Mouse (Mus musculus): ENCODE results near the gene Scn3a. TPM values are rescaled to one million over a fixed set of nuclear protein-coding genes. Genes with fewer than 3 reads are reported as not detected.
A peak's percentile ranks its signal among the peaks of the same experiment; 100 is the strongest.

The Scn3a gene
- total and polyA plus RNA-seq, 3 experiments, result 0.13 to 0.33 (median 0.24) TPM

DNA sequence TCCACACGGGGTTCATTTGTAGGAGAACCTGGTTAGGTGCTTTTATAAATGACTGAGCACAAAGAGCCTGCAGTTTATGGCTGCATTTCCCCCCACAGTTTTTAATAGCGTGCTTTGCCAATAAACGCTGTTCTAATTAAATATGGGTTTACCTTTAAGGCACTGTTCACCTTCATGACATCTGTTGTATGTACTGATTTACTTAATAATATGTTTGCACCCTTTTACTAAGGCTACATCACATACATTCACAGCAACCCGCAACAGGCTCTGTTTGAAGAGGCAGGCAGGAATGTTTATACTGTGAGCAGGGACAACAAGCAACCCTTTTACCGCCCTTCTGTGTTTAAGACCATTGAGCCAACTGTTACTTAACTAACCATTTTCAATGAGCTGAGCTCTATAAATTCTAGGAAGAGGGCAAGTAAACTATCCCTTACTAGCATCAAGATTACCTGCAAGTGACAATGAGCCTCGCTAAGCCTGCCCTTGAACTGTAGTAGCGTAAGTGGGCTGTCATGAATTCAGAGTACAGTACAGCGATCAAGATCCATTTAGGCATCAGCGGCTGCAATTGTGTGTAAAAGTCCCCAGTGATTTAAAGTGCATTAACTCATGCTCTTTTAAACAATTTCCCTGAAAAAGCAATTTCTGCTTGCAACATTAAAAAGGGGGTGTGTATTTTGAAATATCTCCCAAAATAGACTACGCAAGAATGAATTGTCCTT, 35.1 kb downstream of the Scn3a start:
- Histone ChIP-seq H3K36me3 (replicated peaks in 1 of 2; ENCODE audit: control insufficient read depth in 1 of 2, insufficient read depth in 1 of 2, low read length in 1 of 2) (no peaks in the 10 kb centered on the region), H3K4me2 (ENCODE audit: insufficient read depth, low read depth, poor library complexity, severe bottlenecking) (no peak overlapping the region), H3K79me2 (replicated peaks; ENCODE audit: control insufficient read depth, extremely low read depth, insufficient read depth, poor library complexity, severe bottlenecking) (no peaks in the 10 kb centered on the region), H3K4me3 (replicated peaks in 1 of 3; ENCODE audit: low read depth in 2 of 3, low read length in 2 of 3, poor library complexity in 1 of 3) (no peak overlapping the region), H3K27me3 (replicated peaks) (no peaks in the 10 kb centered on the region), H3K27ac (ENCODE audit: insufficient read depth, low read depth) (no peak overlapping the region), H3K4me1 (ENCODE audit: control insufficient read depth in 1 of 2, insufficient read depth in 2 of 2) (peaks cover 0 to 19% of the 10 kb centered on the region in 2 experiments; a peak in 2 of 4 replicates), H3K9ac (ENCODE audit: insufficient read depth, low read depth) (no peak overlapping the region), H3K9me3 (replicated peaks; ENCODE audit: low read length) (no peaks in the 10 kb centered on the region)
- DNase-seq (ENCODE audit: extremely low read depth), result no peak
- in situ Hi-C loops (cut with MboI; ENCODE audit: low pct_ligation_motif_present, low pct_unique_long_range_greater_than_20kb, low sequenced_read_pairs), result no loop called here
- dilution Hi-C loops (cut with MboI; ENCODE audit: extremely low pct_ligation_motif_present, extremely low pct_unique_long_range_greater_than_20kb, low sequenced_read_pairs), result no loop called here
- TF ChIP-seq POLR2AphosphoS2 (IDR thresholded peaks at IDR 0.05; ENCODE audit: low read depth, low read length), result no peak
- TF ChIP-seq USF2 (conservative IDR thresholded peaks at IDR 0.05; ENCODE audit: low read depth, low read length), result no peak
- no peak for TF ChIP-seq RCOR1 (conservative IDR thresholded peaks at IDR 0.05; ENCODE audit: low read depth, low read length)
- no peak for TF ChIP-seq RAD21 (IDR thresholded peaks at IDR 0.05; ENCODE audit: low read depth, low read length)
- TF ChIP-seq BHLHE40 (IDR thresholded peaks at IDR 0.05; ENCODE audit: low read depth, low read length), result no peak
- TF ChIP-seq MXI1 (IDR thresholded peaks at IDR 0.05; ENCODE audit: low read depth, low read length), result no peak
- TF ChIP-seq ZNF384 (IDR thresholded peaks at IDR 0.05; ENCODE audit: low read depth, low read length), result no peak
- TF ChIP-seq MYC (IDR thresholded peaks at IDR 0.05; ENCODE audit: low read depth, low read length), result no peak
- no peak for TF ChIP-seq MAZ (IDR thresholded peaks at IDR 0.05; ENCODE audit: low read depth, low read length)
- TF ChIP-seq EP300 (IDR thresholded peaks at IDR 0.05; ENCODE audit: low read length), result no peak

DNA sequence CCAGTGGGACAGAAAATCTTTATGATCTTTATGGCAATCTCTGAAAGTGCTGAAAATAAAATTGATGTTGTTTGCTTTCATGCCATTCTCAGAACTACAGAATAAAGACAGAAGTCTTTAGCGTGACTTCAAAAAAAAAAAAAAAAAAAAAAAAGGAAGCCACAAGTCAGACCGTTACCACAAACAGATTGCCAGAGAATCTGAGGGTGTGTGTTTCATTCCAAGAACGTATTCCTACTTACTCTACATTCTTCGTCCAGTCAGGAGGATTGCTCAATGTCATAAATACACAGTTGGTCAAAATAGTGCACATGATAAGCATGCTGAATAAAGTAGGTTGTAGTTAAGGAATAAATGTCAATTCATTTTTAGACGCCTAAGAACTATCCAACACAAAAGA, 38.3 kb downstream of the Scn3a start:
- H3K4me3 ChIP-seq (replicated peaks in 1 of 3; ENCODE audit: low read depth in 2 of 3, low read length in 2 of 3, poor library complexity in 1 of 3), result no peak overlapping the region
- H3K27me3 ChIP-seq (replicated peaks), result no peaks in the 10 kb centered on the region
- dilution Hi-C loops (cut with MboI; ENCODE audit: extremely low pct_ligation_motif_present, extremely low pct_unique_long_range_greater_than_20kb, low sequenced_read_pairs) (no loop called here), in situ Hi-C loops (cut with MboI; ENCODE audit: low pct_ligation_motif_present, low pct_unique_long_range_greater_than_20kb, low sequenced_read_pairs) (no loop called here)
- no peak overlapping the region for H3K9ac ChIP-seq (ENCODE audit: insufficient read depth, low read depth)
- H3K36me3 ChIP-seq (replicated peaks in 1 of 2; ENCODE audit: control insufficient read depth in 1 of 2, insufficient read depth in 1 of 2, low read length in 1 of 2), result no peaks in the 10 kb centered on the region
- DNase-seq (ENCODE audit: extremely low read depth), result no peak
- H3K4me2 ChIP-seq (ENCODE audit: insufficient read depth, low read depth, poor library complexity, severe bottlenecking), result no peak overlapping the region
- H3K79me2 ChIP-seq (replicated peaks; ENCODE audit: control insufficient read depth, extremely low read depth, insufficient read depth, poor library complexity, severe bottlenecking), result no peaks in the 10 kb centered on the region
- peaks cover 0 to 21% of the 10 kb centered on the region in 2 experiments; a peak in 2 of 4 replicates for H3K4me1 ChIP-seq (ENCODE audit: control insufficient read depth in 1 of 2, insufficient read depth in 2 of 2)
- no peaks in the 10 kb centered on the region for H3K9me3 ChIP-seq (replicated peaks; ENCODE audit: low read length)
- no peak for TF ChIP-seq CHD1 (IDR thresholded peaks at IDR 0.05; ENCODE audit: low read depth, low read length)
- TF ChIP-seq CTCF (conservative IDR thresholded peaks at IDR 0.05 in 1 of 2, IDR thresholded peaks at IDR 0.05 in 1 of 2; ENCODE audit: low read depth in 2 of 2, low read length in 2 of 2), result no peak
- no peak for TF ChIP-seq ELF1 (IDR thresholded peaks at IDR 0.05; ENCODE audit: low read depth, low read length)
- TF ChIP-seq E2F4 (IDR thresholded peaks at IDR 0.05; ENCODE audit: insufficient replicate concordance, low read depth, low read length), result no peak
- TF ChIP-seq RCOR1 (conservative IDR thresholded peaks at IDR 0.05; ENCODE audit: low read depth, low read length), result no peak
- TF ChIP-seq IRF4 (IDR thresholded peaks at IDR 0.05; ENCODE audit: low read depth, low read length), result no peak
- peak; percentile 92 for TF ChIP-seq ZNF384 (IDR thresholded peaks at IDR 0.05; ENCODE audit: low read depth, low read length)
- no peak for TF ChIP-seq ZC3H11A (IDR thresholded peaks at IDR 0.05; ENCODE audit: low read depth, low read length)
- H3K27ac ChIP-seq (ENCODE audit: insufficient read depth, low read depth), result no peak overlapping the region

All from CH12.LX (cell line).